Mouse (Mus musculus): Measurements from ENCODE around the gene Cks1b. TPM values are rescaled to one million over a fixed set of nuclear protein-coding genes. Genes with fewer than 3 reads are reported as not detected.

Cks1b gene
- polyA plus RNA-seq, 2 experiments = 247 to 473 TPM

- H3K4me3 ChIP-seq (replicated peaks; ENCODE audit: low read length) = no peak overlapping the region
- H3K27me3 ChIP-seq (ENCODE audit: control insufficient read depth, insufficient read depth, low read length) = no peaks in the 10 kb centered on the region
- peaks cover 6% of the 10 kb centered on the region for H3K4me1 ChIP-seq (ENCODE audit: control insufficient read depth, insufficient read depth, low read length)
- no peaks in the 10 kb centered on the region for H3K9me3 ChIP-seq (ENCODE audit: control insufficient read depth, low read length)
- ATAC-seq (ENCODE audit: low FRiP score, low read depth) (no peak), DNase-seq (ENCODE audit: low spot score) (no peak)
- TF ChIP-seq POLR2A (IDR thresholded peaks at IDR 0.05; ENCODE audit: borderline replicate concordance, extremely low read depth, insufficient read depth, insufficient read length) = no peak
- H3K4me2 ChIP-seq (replicated peaks; ENCODE audit: low read depth, low read length, severe bottlenecking) = no peak overlapping the region
- H3K9ac ChIP-seq (ENCODE audit: low read depth, low read length, severe bottlenecking) = no peak overlapping the region
- H3K27ac ChIP-seq (replicated peaks; ENCODE audit: low read depth, low read length) = no peak overlapping the region
- H3K36me3 ChIP-seq (ENCODE audit: control insufficient read depth, insufficient read depth, low read length) = no peaks in the 10 kb centered on the region
- whole genome bisulfite sequencing = 44% methylated on average over 5 of the region's 5 CpGs
These were observed 44.5 kb downstream of the Cks1b start for GRCm38 (mm10) chr3:89373581-89374231.

DNA sequence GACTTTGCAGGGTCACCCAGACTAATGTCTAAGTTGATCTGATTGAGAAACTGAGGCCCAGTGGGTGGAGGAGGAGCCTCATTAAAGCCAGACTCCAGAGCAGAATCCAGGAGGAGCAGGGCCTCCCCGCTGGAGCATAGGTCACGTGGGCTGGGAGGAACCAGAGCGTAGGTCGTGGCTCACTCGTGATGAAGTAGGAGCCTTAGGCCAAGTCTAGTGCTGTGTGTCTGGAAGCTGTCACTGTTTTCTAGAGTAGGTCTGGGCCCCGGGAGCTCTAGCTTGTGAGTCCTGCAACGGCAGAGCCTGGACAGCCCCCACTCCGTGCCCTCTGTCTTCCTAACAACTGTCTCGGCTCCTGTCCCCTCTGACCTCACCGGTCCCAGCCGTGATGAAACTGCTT is 50.8 kb downstream of the Cks1b start:
- TF ChIP-seq POLR2A (IDR thresholded peaks at IDR 0.05; ENCODE audit: borderline replicate concordance, extremely low read depth, insufficient read depth, insufficient read length) = no peak

GRCm38 (mm10) chr3:89365486-89366414 is 52.4 kb downstream of the Cks1b start:
- no peaks in the 10 kb centered on the region for H3K4me1 ChIP-seq (ENCODE audit: control insufficient read depth, insufficient read depth, low read length)
- DNase-seq (ENCODE audit: low spot score) (no peak), ATAC-seq (ENCODE audit: low FRiP score, low read depth) (no peak)
- H3K27me3 ChIP-seq (ENCODE audit: control insufficient read depth, insufficient read depth, low read length) = no peaks in the 10 kb centered on the region
- TF ChIP-seq POLR2A (IDR thresholded peaks at IDR 0.05; ENCODE audit: borderline replicate concordance, extremely low read depth, insufficient read depth, insufficient read length) = no peak
- H3K9ac ChIP-seq (ENCODE audit: low read depth, low read length, severe bottlenecking) = 0 out of 2 replicates have a peak overlapping the region, but pooled peaks have one; percentile 7
- H3K27ac ChIP-seq (replicated peaks; ENCODE audit: low read depth, low read length) = no peak overlapping the region
- WGBS = 66% methylated on average over 20 of the region's 20 CpGs
- H3K36me3 ChIP-seq (ENCODE audit: control insufficient read depth, insufficient read depth, low read length) = no peaks in the 10 kb centered on the region
- H3K4me2 ChIP-seq (replicated peaks; ENCODE audit: low read depth, low read length, severe bottlenecking) = no peak overlapping the region
- no peaks in the 10 kb centered on the region for H3K9me3 ChIP-seq (ENCODE audit: control insufficient read depth, low read length)
- H3K4me3 ChIP-seq (replicated peaks; ENCODE audit: low read length) = no peak overlapping the region

More for the DNA sequence above, 50.8 kb downstream of the Cks1b start:
- DNase-seq (ENCODE audit: low spot score) = no peak
- Histone ChIP-seq H3K27ac (replicated peaks; ENCODE audit: low read depth, low read length) (no peak overlapping the region), H3K27me3 (ENCODE audit: control insufficient read depth, insufficient read depth, low read length) (no peaks in the 10 kb centered on the region), H3K4me3 (replicated peaks; ENCODE audit: low read length) (no peak overlapping the region), H3K9me3 (ENCODE audit: control insufficient read depth, low read length) (no peaks in the 10 kb centered on the region), H3K36me3 (ENCODE audit: control insufficient read depth, insufficient read depth, low read length) (no peaks in the 10 kb centered on the region), H3K4me2 (replicated peaks; ENCODE audit: low read depth, low read length, severe bottlenecking) (no peak overlapping the region), H3K9ac (ENCODE audit: low read depth, low read length, severe bottlenecking) (no peak overlapping the region), H3K4me1 (ENCODE audit: control insufficient read depth, insufficient read depth, low read length) (no peaks in the 10 kb centered on the region)
- no peak for ATAC-seq (ENCODE audit: low FRiP score, low read depth)
- 50% methylated on average over 11 of the region's 11 CpGs for WGBS

Other genes starting within 250 kb of the Cks1b start
- 114 and 156 TPM in 2 replicates for gene Scamp3, start 240.9 kb downstream of the Cks1b start, polyA plus RNA-seq (2012; rRNA removed)
- gene Scamp3, start 240.9 kb downstream of the Cks1b start, polyA plus RNA-seq (2014; fragmentation: Nextera tagmentation; extraction: Ambion mirVana) = 93.9 and 96.0 TPM in 2 replicates
- gene Fam189b, start 235.2 kb downstream of the Cks1b start, polyA plus RNA-seq (2012; rRNA removed) = 95.5 and 124 TPM in 2 replicates
- 34.5 and 34.8 TPM in 2 replicates for gene Fam189b, start 235.2 kb downstream of the Cks1b start, polyA plus RNA-seq (2014; fragmentation: Nextera tagmentation; extraction: Ambion mirVana)
- gene Gba, start 215.5 kb downstream of the Cks1b start, polyA plus RNA-seq (2012; rRNA removed) = 51.2 and 68.0 TPM in 2 replicates
- gene Gba, start 215.5 kb downstream of the Cks1b start, polyA plus RNA-seq (2014; fragmentation: Nextera tagmentation; extraction: Ambion mirVana) = 48.1 and 53.3 TPM in 2 replicates
- gene Thbs3, start 203.2 kb downstream of the Cks1b start, polyA plus RNA-seq (2012; rRNA removed) = 229 and 244 TPM in 2 replicates
- 78.9 and 83.0 TPM in 2 replicates for gene Thbs3, start 203.2 kb downstream of the Cks1b start, polyA plus RNA-seq (2014; fragmentation: Nextera tagmentation; extraction: Ambion mirVana)
- gene Mtx1, start 191.3 kb downstream of the Cks1b start, polyA plus RNA-seq (2012; rRNA removed) = 196 and 211 TPM in 2 replicates
- 159 and 163 TPM in 2 replicates for gene Mtx1, start 191.3 kb downstream of the Cks1b start, polyA plus RNA-seq (2014; fragmentation: Nextera tagmentation; extraction: Ambion mirVana)
- gene Muc1, start 189.3 kb downstream of the Cks1b start, polyA plus RNA-seq (2012; rRNA removed) = 5.6 and 7.0 TPM in 2 replicates
- 0.55 and 1.1 TPM in 2 replicates for gene Muc1, start 189.3 kb downstream of the Cks1b start, polyA plus RNA-seq (2014; fragmentation: Nextera tagmentation; extraction: Ambion mirVana)
- 121 and 153 TPM in 2 replicates for gene Krtcap2, start 172.4 kb downstream of the Cks1b start, polyA plus RNA-seq (2012; rRNA removed)
- 352 and 353 TPM in 2 replicates for gene Krtcap2, start 172.4 kb downstream of the Cks1b start, polyA plus RNA-seq (2014; fragmentation: Nextera tagmentation; extraction: Ambion mirVana)
- gene Trim46, start 172.1 kb downstream of the Cks1b start, polyA plus RNA-seq (2012; rRNA removed) = 19.0 and 25.4 TPM in 2 replicates
- gene Trim46, start 172.1 kb downstream of the Cks1b start, polyA plus RNA-seq (2014; fragmentation: Nextera tagmentation; extraction: Ambion mirVana) = 3.9 and 4.7 TPM in 2 replicates
- 313 and 432 TPM in 2 replicates for gene Dpm3, start 159.0 kb downstream of the Cks1b start, polyA plus RNA-seq (2012; rRNA removed)
- 165 and 173 TPM in 2 replicates for gene Dpm3, start 159.0 kb downstream of the Cks1b start, polyA plus RNA-seq (2014; fragmentation: Nextera tagmentation; extraction: Ambion mirVana)
- 150 and 198 TPM in 2 replicates for gene Slc50a1, start 147.8 kb downstream of the Cks1b start, polyA plus RNA-seq (2012; rRNA removed)
- gene Slc50a1, start 147.8 kb downstream of the Cks1b start, polyA plus RNA-seq (2014; fragmentation: Nextera tagmentation; extraction: Ambion mirVana) = 90.8 and 95.6 TPM in 2 replicates
- 51.7 and 52.2 TPM in 2 replicates for gene Efna1, start 137.2 kb downstream of the Cks1b start, polyA plus RNA-seq (2012; rRNA removed)
- gene Efna1, start 137.2 kb downstream of the Cks1b start, polyA plus RNA-seq (2014; fragmentation: Nextera tagmentation; extraction: Ambion mirVana) = 42.2 and 48.1 TPM in 2 replicates
- 38.1 and 48.5 TPM in 2 replicates for gene Efna3, start 95.4 kb downstream of the Cks1b start, polyA plus RNA-seq (2012; rRNA removed)
- 32.1 and 34.4 TPM in 2 replicates for gene Efna3, start 95.4 kb downstream of the Cks1b start, polyA plus RNA-seq (2014; fragmentation: Nextera tagmentation; extraction: Ambion mirVana)
- 56.5 and 67.1 TPM in 2 replicates for gene Efna4, start 80.4 kb downstream of the Cks1b start, polyA plus RNA-seq (2012; rRNA removed)
- gene Efna4, start 80.4 kb downstream of the Cks1b start, polyA plus RNA-seq (2014; fragmentation: Nextera tagmentation; extraction: Ambion mirVana) = 32.0 and 34.2 TPM in 2 replicates
- gene Adam15, start 68.4 kb downstream of the Cks1b start, polyA plus RNA-seq (2012; rRNA removed) = 80.4 and 97.6 TPM in 2 replicates
- 45.9 and 48.2 TPM in 2 replicates for gene Adam15, start 68.4 kb downstream of the Cks1b start, polyA plus RNA-seq (2014; fragmentation: Nextera tagmentation; extraction: Ambion mirVana)
- gene Dcst2, start 56.4 kb downstream of the Cks1b start, polyA plus RNA-seq (2012; rRNA removed) = 0.63 and 1.1 TPM in 2 replicates
- 0.14 and 0.26 TPM in 2 replicates for gene Dcst2, start 56.4 kb downstream of the Cks1b start, polyA plus RNA-seq (2014; fragmentation: Nextera tagmentation; extraction: Ambion mirVana)
- gene Dcst1, start 53.1 kb downstream of the Cks1b start, polyA plus RNA-seq (2012; rRNA removed) = 0.11 and 0.17 TPM in 2 replicates
- 0.17 and 0.18 TPM in 2 replicates for gene Dcst1, start 53.1 kb downstream of the Cks1b start, polyA plus RNA-seq (2014; fragmentation: Nextera tagmentation; extraction: Ambion mirVana)
- 13.4 and 14.7 TPM in 2 replicates for gene Zbtb7b, start 23.6 kb downstream of the Cks1b start, polyA plus RNA-seq (2012; rRNA removed)
- gene Zbtb7b, start 23.6 kb downstream of the Cks1b start, polyA plus RNA-seq (2014; fragmentation: Nextera tagmentation; extraction: Ambion mirVana) = 2.7 and 3.4 TPM in 2 replicates
- 2.4 and 2.8 TPM in 2 replicates for gene Lenep, start 15.6 kb downstream of the Cks1b start, polyA plus RNA-seq (2012; rRNA removed)
- not detected in 2 replicates for gene Lenep, start 15.6 kb downstream of the Cks1b start, polyA plus RNA-seq (2014; fragmentation: Nextera tagmentation; extraction: Ambion mirVana)
- 32.8 and 36.0 TPM in 2 replicates for gene Flad1, start 6.5 kb downstream of the Cks1b start, polyA plus RNA-seq (2012; rRNA removed)
- 26.8 and 27.1 TPM in 2 replicates for gene Flad1, start 6.5 kb downstream of the Cks1b start, polyA plus RNA-seq (2014; fragmentation: Nextera tagmentation; extraction: Ambion mirVana)
- 134 and 166 TPM in 2 replicates for gene Shc1, start 60 bp upstream of the Cks1b start, polyA plus RNA-seq (2012; rRNA removed)
- gene Shc1, start 60 bp upstream of the Cks1b start, polyA plus RNA-seq (2014; fragmentation: Nextera tagmentation; extraction: Ambion mirVana) = 72.5 and 80.0 TPM in 2 replicates
- 83.4 and 121 TPM in 2 replicates for gene Pygo2, start 11.8 kb upstream of the Cks1b start, polyA plus RNA-seq (2012; rRNA removed)
- 58.3 and 65.3 TPM in 2 replicates for gene Pygo2, start 11.8 kb upstream of the Cks1b start, polyA plus RNA-seq (2014; fragmentation: Nextera tagmentation; extraction: Ambion mirVana)
- gene Pbxip1, start 18.3 kb upstream of the Cks1b start, polyA plus RNA-seq (2012; rRNA removed) = 31.4 and 32.8 TPM in 2 replicates
- gene Pbxip1, start 18.3 kb upstream of the Cks1b start, polyA plus RNA-seq (2014; fragmentation: Nextera tagmentation; extraction: Ambion mirVana) = 17.9 and 21.2 TPM in 2 replicates
- 41.8 and 47.2 TPM in 2 replicates for gene Pmvk, start 36.2 kb upstream of the Cks1b start, polyA plus RNA-seq (2012; rRNA removed)
- gene Pmvk, start 36.2 kb upstream of the Cks1b start, polyA plus RNA-seq (2014; fragmentation: Nextera tagmentation; extraction: Ambion mirVana) = 46.5 and 52.3 TPM in 2 replicates
- gene Kcnn3, start 101.8 kb upstream of the Cks1b start, polyA plus RNA-seq (2012; rRNA removed) = 5.9 and 6.6 TPM in 2 replicates
- 4.1 and 5.0 TPM in 2 replicates for gene Kcnn3, start 101.8 kb upstream of the Cks1b start, polyA plus RNA-seq (2014; fragmentation: Nextera tagmentation; extraction: Ambion mirVana)

Data from limb, embryonic 14.5 days (tissue).